Mouse (Mus musculus) myocyte (in vitro differentiated cells): Measurements from ENCODE around the gene Ndufa11.

Source experiments
- CEBPB ChIP-seq: IDR thresholded peaks from 2 replicates; pipeline ENCODE4 v1.6.1; 2011; ENCODE audit warnings: mild to moderate bottlenecking, moderate library complexity; ENCODE audit not compliant: poor library complexity, insufficient read depth, severe bottlenecking
- POLR2A ChIP-seq: IDR thresholded peaks from one replicate; pipeline ENCODE4 v1.6.1; 2011; ENCODE audit warnings: low read depth, mild to moderate bottlenecking, control low read depth, moderate library complexity; ENCODE audit not compliant: insufficient read length
- USF1 ChIP-seq: IDR thresholded peaks from one replicate; pipeline ENCODE4 v1.6.1; 2011; ENCODE audit warnings: low read depth, mild to moderate bottlenecking, control low read depth, moderate library complexity

DNA sequence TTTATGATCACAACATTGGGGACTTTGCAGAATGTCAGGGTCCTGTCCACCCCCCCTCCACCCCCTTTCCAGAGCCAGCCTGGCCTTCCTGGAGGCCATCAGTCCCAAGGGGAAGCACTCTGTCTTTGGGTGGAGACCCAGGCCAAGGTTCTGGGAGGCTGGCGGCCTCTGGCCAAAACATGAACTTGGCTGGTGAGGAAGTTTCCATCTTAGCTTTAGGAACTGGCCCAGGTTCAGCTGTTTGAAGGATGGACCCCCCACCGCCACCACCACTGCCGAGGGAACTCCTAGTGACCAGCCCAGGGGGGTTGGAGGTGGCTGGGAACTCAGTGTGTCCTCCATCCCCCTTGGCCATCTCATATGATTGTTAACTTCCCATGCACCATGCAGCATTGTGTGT, 43.5 kb downstream of the Ndufa11 start:
- TF ChIP-seq CEBPB: no peak
- no peak for TF ChIP-seq POLR2A
- no peak for TF ChIP-seq USF1
